Mouse (Mus musculus) limb, embryonic 15.5 days (tissue): ENCODE measurements at regions not wholly inside any gene's neighbourhood (a gene's known extent, or its start where the extent isn't known, plus 50 kb on each side); places are given as distances from the start of the nearest gene placed in this dataset.

Experiments used
- ATAC-seq: fragments of 200-750 bp; cut with Nextera tagmentation; 2 replicates; pipeline ENCODE4 v1.8.0; 2017; ENCODE audit warnings: low read depth, moderate TSS enrichment; ENCODE audit not compliant: insufficient number of reproducible peaks, low FRiP score, low TSS enrichment
- H3K27ac ChIP-seq: fragments of 300-500 bp; sonication (generic); 2 replicates; pipeline ENCODE4 v1.5.1; 2015; ENCODE audit warnings: moderate library complexity, mild to moderate bottlenecking, inconsistent platforms
- H3K27me3 ChIP-seq: fragments of 300-500 bp; sonication (generic); 2 replicates; pipeline ENCODE4 v1.6.1; 2015; ENCODE audit warnings: inconsistent platforms
- H3K36me3 ChIP-seq: fragments of 300-500 bp; sonication (generic); 2 replicates; pipeline ENCODE4 v1.6.1; 2015; ENCODE audit warnings: inconsistent platforms
- H3K4me1 ChIP-seq: fragments of 300-500 bp; sonication (generic); 2 replicates; pipeline ENCODE4 v1.6.1; 2015; ENCODE audit warnings: inconsistent platforms
- H3K4me2 ChIP-seq: fragments of 300-500 bp; sonication (generic); 2 replicates; pipeline ENCODE4 v1.6.1; 2015; ENCODE audit warnings: mild to moderate bottlenecking, inconsistent platforms
- H3K4me3 ChIP-seq: fragments of 300-500 bp; sonication (generic); 2 replicates; pipeline ENCODE4 v1.5.1; 2015; ENCODE audit warnings: mild to moderate bottlenecking, inconsistent platforms
- H3K9ac ChIP-seq: fragments of 300-500 bp; sonication (generic); 2 replicates; pipeline ENCODE4 v1.6.1; 2015; ENCODE audit warnings: inconsistent platforms
- H3K9me3 ChIP-seq: fragments of 300-500 bp; sonication (generic); 2 replicates; pipeline ENCODE4 v1.6.1; 2016; ENCODE audit warnings: inconsistent platforms
- WGBS: fragments of 180-500 bp; shearing (Covaris S2); methylation state at CpG from one replicate; pipeline ENCODE4 v1.1.7; 2015; 5-methylcytosine and 5-hydroxymethylcytosine counted together

DNA sequence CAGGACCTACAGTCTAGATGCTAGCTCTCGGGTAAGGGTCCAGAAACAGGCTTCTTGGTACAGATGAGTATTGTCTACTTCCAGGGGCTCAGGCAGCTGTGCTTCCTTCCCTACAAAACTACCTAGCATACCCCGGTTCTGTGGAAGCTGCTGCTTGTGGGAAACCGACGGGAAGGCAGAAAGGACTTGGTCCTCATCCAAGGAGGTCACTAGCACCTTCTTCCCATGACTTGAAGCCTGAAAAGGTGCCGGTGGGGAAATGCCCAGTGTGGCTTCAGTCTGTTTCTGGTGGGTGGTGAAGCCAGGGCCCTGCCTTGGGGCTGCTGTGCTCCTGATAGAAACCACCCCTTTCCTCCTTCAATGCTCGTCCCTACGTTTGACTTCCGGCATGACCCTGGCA is 107.5 kb downstream of the Tex29 start:
- Histone ChIP-seq H3K4me1 (no peaks in the 10 kb centered on the region), H3K27ac (no peak overlapping the region), H3K9ac (no peak overlapping the region), H3K9me3 (no peaks in the 10 kb centered on the region), H3K4me2 (no peak overlapping the region), H3K36me3 (no peaks in the 10 kb centered on the region), H3K4me3 (no peak overlapping the region), H3K27me3 (no peaks in the 10 kb centered on the region)
- ATAC-seq, result no peak
- 80% methylated on average over 8 of the region's 8 CpGs for WGBS

DNA sequence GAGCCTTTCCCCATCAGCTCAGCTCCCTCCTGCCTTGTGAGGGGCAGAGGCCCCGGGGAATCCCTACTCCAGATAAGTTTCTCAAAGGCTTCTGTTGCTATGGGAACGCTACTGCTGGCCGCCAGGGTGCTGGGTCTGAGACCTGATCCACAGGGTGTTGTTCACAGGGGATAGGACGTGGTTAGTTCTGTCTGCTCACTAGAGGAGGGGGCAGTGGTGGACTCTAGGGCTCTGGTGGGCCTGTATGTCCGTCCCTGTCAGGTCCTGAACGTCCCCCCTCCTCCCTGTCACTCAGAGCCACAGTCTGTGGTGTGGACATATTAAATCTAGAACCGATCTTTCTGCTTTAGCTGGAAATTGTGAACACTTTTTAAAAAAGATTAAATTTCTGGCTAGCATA is 116.0 kb downstream of the Tex29 start:
- Histone ChIP-seq H3K9ac (no peak overlapping the region), H3K9me3 (no peaks in the 10 kb centered on the region), H3K4me1 (no peaks in the 10 kb centered on the region), H3K27ac (no peak overlapping the region), H3K27me3 (peaks cover 13% of the 10 kb centered on the region; the same call in 1 of the 2 replicates), H3K36me3 (no peaks in the 10 kb centered on the region), H3K4me2 (no peak overlapping the region), H3K4me3 (no peak overlapping the region)
- ATAC-seq, result no peak
- WGBS, result 23% methylated on average over 7 of the region's 7 CpGs

DNA sequence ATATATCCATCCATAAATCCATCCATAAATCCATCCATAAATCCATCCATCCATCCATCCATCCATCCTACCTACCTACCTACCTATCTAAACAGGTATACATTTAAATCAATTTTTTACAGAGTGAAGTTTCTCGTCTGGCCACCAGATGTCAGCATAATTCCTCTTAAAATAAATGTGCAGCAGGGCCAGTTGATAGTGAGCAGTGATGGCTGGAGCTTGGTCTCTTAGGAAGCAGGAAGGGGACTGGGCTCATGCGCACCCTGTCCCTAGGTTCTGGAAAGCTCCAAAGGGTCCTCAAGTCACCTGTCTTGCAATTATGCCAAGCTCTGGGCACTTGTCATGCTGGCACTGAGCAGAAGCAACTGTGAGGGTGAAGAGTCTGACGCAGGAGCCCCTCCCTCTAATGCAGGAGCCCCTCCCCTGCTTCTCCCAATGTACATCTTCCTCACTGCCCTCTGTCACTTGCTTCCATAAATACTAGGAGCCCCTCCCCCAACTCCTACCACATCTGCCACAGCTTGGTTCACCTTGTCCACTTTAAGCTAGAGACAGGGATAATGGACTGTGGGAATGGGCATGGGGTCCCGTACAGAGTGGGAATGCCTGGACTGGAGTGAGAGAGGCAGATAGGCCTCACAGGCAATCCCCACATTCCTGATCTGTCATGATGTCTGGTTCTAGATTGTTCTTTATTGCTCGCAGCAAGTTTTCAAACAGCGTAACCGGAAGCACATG is 116.9 kb downstream of the Tex29 start:
- Histone ChIP-seq H3K27me3 (peaks cover 13% of the 10 kb centered on the region; the same call in 1 of the 2 replicates), H3K27ac (no peak overlapping the region), H3K4me1 (no peaks in the 10 kb centered on the region), H3K4me3 (no peak overlapping the region), H3K9me3 (no peaks in the 10 kb centered on the region), H3K4me2 (no peak overlapping the region), H3K36me3 (no peaks in the 10 kb centered on the region), H3K9ac (no peak overlapping the region)
- ATAC-seq, result no peak
- WGBS, result 68% methylated on average over 7 of the region's 7 CpGs

DNA sequence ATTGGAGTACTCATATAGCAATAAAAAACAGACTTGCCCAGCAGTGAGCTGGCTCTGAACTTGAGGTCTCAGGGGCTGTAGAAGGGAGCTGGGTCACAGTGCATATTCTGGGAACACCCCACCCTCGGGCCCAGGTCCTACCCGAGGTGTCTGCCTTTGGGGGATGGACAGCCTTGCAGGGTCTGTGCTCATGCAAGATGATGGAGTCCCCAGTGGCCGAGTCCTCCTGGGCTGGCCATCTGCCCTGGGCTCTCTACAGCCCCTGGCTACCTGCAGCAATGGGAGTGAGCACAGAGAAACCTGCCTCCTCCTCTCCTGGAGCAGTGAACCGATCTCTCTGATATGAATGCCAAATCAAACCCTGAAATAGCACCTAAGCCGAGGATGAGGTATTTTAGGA is 117.9 kb downstream of the Tex29 start:
- Histone ChIP-seq H3K36me3 (no peaks in the 10 kb centered on the region), H3K27ac (no peak overlapping the region), H3K4me3 (no peak overlapping the region), H3K4me1 (no peaks in the 10 kb centered on the region), H3K4me2 (no peak overlapping the region), H3K9me3 (no peaks in the 10 kb centered on the region), H3K27me3 (peaks cover 13% of the 10 kb centered on the region; the same call in 1 of the 2 replicates), H3K9ac (no peak overlapping the region)
- WGBS, result 60% methylated on average over 5 of the region's 5 CpGs
- no peak for ATAC-seq

DNA sequence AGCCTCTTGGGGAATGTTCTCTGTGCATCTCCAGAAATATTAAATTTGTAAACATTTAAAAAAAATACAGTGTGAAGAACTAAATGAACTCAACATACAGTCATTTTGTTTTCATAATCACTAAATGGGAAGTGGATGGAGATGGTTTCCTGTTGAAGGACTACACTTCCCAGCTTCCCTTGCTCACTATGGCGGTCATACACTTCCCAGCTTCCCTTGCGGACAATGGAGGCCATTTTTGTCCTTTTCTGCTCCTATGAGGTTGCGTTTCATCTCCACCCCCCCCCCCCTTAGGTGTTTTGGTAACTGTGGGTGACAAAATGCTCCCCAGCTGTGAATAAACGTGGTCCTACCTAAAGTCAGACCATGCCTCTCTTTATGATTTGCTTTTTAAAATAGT is 119.2 kb downstream of the Tex29 start:
- Histone ChIP-seq H3K27ac (no peak overlapping the region), H3K9me3 (no peaks in the 10 kb centered on the region), H3K27me3 (peaks cover 13% of the 10 kb centered on the region; the same call in 1 of the 2 replicates), H3K36me3 (no peaks in the 10 kb centered on the region), H3K4me2 (no peak overlapping the region), H3K4me1 (no peaks in the 10 kb centered on the region), H3K9ac (no peak overlapping the region), H3K4me3 (no peak overlapping the region)
- 78% methylated on average over 4 of the region's 4 CpGs for WGBS
- no peak for ATAC-seq

DNA sequence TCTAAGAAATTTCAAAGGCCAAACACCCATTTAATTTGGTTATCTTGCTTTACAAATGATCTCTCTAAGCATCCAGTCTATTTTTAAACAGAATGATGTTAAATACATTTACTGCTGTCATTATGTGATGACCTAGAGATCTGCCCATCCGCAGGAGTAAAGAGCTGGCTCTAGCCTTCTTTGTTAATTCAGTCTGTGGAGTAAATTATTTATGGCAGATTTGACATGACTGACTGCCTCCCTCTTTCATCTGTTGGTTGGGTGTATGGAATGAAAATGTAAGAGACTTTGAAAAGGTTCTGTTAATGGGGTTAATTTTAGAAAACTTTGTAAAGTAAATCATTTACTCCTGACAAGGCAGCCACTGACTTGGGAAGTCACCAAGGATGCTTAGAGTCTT is 123.3 kb downstream of the Tex29 start:
- 67% methylated on average over 1 of the region's 1 CpGs for WGBS
- ATAC-seq, result no peak

DNA sequence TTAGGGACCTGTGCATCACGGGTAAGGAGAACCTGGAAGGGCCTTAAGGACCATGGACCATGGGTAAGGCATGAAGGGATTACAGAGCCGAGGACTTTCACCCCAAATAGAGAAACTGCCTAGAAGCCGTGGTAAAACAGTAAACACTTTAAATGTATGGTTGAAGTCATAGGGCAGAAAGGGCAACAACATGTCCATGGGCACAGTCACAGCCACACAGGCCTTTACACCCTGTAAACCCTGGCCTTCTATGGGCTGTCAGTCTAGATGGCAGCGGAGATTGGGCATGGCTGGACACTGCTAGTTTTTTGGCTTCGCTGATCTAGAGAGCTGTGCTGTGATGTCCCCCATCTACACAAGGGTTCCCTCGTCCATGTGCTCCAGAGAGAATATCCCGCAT is 127.4 kb downstream of the Tex29 start:
- no peaks in the 10 kb centered on the region for H3K4me1 ChIP-seq
- no peak for ATAC-seq
- no peaks in the 10 kb centered on the region for H3K27me3 ChIP-seq
- H3K4me3 ChIP-seq, result no peak overlapping the region
- H3K36me3 ChIP-seq, result no peaks in the 10 kb centered on the region
- whole genome bisulfite sequencing, result 86% methylated on average over 7 of the region's 7 CpGs
- no peak overlapping the region for H3K27ac ChIP-seq
- H3K9ac ChIP-seq, result no peak overlapping the region
- H3K9me3 ChIP-seq, result no peaks in the 10 kb centered on the region
- H3K4me2 ChIP-seq, result no peak overlapping the region

More for the DNA sequence above, 123.3 kb downstream of the Tex29 start:
- Histone ChIP-seq H3K4me2 (no peak overlapping the region), H3K9ac (no peak overlapping the region), H3K36me3 (no peaks in the 10 kb centered on the region), H3K9me3 (no peaks in the 10 kb centered on the region), H3K4me1 (no peaks in the 10 kb centered on the region), H3K4me3 (no peak overlapping the region), H3K27me3 (0 out of 2 replicates have a peak, but pooled peaks cover 3% of the 10 kb centered on the region), H3K27ac (no peak overlapping the region)

DNA sequence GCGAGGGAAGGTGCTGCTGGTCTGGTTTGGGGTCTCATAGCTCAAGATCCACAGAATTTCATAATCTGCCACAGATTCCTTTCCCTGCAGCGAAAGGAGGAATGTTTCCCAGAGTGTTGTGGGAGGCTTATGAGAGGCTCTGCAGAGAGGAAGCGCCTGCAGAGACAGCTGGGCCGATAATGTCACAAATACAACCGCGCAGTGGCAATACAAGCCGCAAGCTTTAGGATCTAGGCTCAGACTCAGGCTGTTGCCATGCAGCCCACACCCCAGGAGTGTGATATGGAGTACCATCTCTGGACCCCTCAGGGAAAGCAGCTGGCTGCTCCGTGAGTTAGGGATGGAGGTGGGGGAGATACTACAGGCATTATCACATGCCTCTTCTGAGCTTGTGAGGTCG is 130.2 kb downstream of the Tex29 start:
- H3K4me3 ChIP-seq, result no peak overlapping the region
- 72% methylated on average over 9 of the region's 9 CpGs for WGBS
- H3K9me3 ChIP-seq, result no peaks in the 10 kb centered on the region
- no peak overlapping the region for H3K27ac ChIP-seq
- H3K4me2 ChIP-seq, result no peak overlapping the region
- H3K27me3 ChIP-seq, result no peaks in the 10 kb centered on the region
- H3K9ac ChIP-seq, result no peak overlapping the region
- no peak for ATAC-seq
- peaks cover 5% of the 10 kb centered on the region; the same call in 1 of the 2 replicates for H3K4me1 ChIP-seq
- no peaks in the 10 kb centered on the region for H3K36me3 ChIP-seq

DNA sequence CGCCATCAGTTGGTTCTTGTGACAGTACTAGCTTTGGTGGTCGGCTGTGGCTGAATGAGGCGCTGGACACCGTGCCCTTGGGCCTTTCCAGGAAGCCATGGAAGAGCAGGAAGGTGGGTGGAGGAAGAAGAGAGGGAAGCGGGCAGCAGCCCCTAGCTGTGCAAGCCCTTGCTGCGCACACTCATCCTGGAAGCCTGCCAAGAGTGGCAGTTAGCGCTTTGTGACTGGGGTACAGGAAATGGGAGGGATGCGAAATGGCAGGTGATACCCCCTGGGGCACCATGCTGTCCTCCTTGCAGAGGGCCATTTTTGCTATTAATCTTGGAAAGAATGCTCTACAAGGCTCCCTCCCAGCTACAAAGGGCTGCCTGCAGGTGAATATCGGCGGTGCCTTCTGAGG is 133.2 kb downstream of the Tex29 start:
- WGBS, result 35% methylated on average over 10 of the region's 10 CpGs
- H3K27me3 ChIP-seq, result no peaks in the 10 kb centered on the region
- no peak overlapping the region for H3K27ac ChIP-seq
- no peaks in the 10 kb centered on the region for H3K36me3 ChIP-seq
- no peaks in the 10 kb centered on the region for H3K9me3 ChIP-seq
- no peak overlapping the region for H3K4me2 ChIP-seq
- H3K4me3 ChIP-seq, result no peak overlapping the region
- no peak for ATAC-seq
- no peak overlapping the region for H3K9ac ChIP-seq
- H3K4me1 ChIP-seq, result peaks cover 5% of the 10 kb centered on the region; the same call in 1 of the 2 replicates

DNA sequence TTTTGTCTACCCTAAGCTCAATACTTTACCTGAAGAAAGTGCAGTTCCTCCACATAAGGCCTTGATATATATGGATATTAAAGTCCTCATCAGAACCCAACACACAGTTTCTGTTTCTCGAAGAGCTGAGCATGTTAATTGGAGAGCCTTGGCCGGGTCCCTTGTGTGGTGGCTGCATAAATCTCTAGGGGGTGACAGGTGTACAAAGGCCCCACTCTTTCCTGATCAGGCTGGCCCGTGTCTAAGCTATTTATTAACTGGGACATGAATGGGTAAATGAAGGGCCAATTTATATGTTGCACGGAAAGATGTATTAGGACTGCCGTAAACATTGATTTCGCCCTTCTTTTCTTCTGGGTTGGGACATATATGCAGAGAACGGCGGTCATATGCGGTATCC is 136.8 kb downstream of the Tex29 start:
- H3K9ac ChIP-seq, result no peak overlapping the region
- WGBS, result 70% methylated on average over 9 of the region's 9 CpGs
- peaks cover 5% of the 10 kb centered on the region; the same call in 1 of the 2 replicates for H3K4me1 ChIP-seq

DNA sequence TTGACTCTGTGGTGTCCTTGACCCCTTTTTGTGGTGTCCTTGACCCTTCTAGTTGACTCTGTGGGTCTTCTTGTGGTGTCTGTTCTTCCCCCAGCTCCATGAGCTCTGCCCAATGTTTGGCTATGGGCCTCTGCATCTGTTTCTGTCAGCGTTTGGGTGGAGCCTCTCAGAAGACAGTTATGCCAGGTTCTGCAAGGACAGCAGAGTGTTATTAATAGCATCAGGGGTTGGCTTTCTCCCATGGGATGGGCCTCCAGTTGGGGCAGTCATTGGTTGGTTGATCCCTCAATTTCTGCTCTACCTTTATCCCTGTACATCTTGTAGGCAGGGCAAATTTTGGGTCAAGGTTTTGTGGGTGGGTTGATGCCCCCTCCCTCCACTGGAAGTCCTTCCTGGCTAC is 138.8 kb downstream of the Tex29 start:
- no peak overlapping the region for H3K9ac ChIP-seq
- WGBS, result 84% methylated on average over 1 of the region's 1 CpGs
- H3K27me3 ChIP-seq, result peaks cover 4% of the 10 kb centered on the region; the same call in 1 of the 2 replicates
- no peak for ATAC-seq
- H3K4me2 ChIP-seq, result no peak overlapping the region
- no peaks in the 10 kb centered on the region for H3K36me3 ChIP-seq
- H3K4me3 ChIP-seq, result no peak overlapping the region
- H3K9me3 ChIP-seq, result no peaks in the 10 kb centered on the region
- no peak overlapping the region for H3K27ac ChIP-seq
- no peaks in the 10 kb centered on the region for H3K4me1 ChIP-seq

More for the DNA sequence above, 136.8 kb downstream of the Tex29 start:
- no peak overlapping the region for H3K4me3 ChIP-seq
- no peak overlapping the region for H3K4me2 ChIP-seq
- no peaks in the 10 kb centered on the region for H3K9me3 ChIP-seq
- H3K27me3 ChIP-seq, result no peaks in the 10 kb centered on the region
- no peaks in the 10 kb centered on the region for H3K36me3 ChIP-seq
- no peak for ATAC-seq
- H3K27ac ChIP-seq, result no peak overlapping the region

DNA sequence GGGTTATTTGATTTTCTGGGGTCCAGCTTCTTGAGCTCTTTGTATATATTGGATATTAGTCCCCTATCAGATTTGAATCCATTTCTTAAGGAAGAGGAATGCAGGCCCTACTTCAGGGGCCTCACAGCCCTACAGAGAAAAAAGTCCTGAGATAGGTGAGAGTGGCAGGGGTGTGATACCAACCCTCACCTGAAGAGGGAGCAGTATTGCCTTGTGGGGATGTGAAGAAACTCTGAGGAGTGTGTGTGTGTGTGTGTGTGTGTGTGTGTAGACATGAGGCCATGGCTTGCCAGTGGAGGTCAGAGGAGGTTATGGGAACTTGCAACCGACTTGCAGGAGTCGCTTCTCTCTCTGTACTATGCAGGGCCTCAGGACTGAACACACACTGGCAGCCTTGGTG is 141.2 kb downstream of the Tex29 start:
- H3K9ac ChIP-seq, result no peak overlapping the region
- no peaks in the 10 kb centered on the region for H3K4me1 ChIP-seq
- 88% methylated on average over 2 of the region's 2 CpGs for WGBS
- H3K9me3 ChIP-seq, result no peaks in the 10 kb centered on the region
- no peak overlapping the region for H3K4me2 ChIP-seq
- H3K27me3 ChIP-seq, result peaks cover 4% of the 10 kb centered on the region; the same call in 1 of the 2 replicates
- no peak overlapping the region for H3K4me3 ChIP-seq
- no peak overlapping the region for H3K27ac ChIP-seq
- no peaks in the 10 kb centered on the region for H3K36me3 ChIP-seq
- ATAC-seq, result no peak
